Mouse (Mus musculus) lung, postnatal 0 days (tissue): ENCODE measurements around the gene Gm28230.

ENCODE experiments used
- CTCF ChIP-seq: IDR thresholded peaks from 2 replicates; pipeline ENCODE4 v1.5.1; 2016; ENCODE audit warnings: antibody characterized with exemption, mild to moderate bottlenecking
- EP300 ChIP-seq: IDR thresholded peaks from 2 replicates; pipeline ENCODE4 v1.6.1; 2016; ENCODE audit warnings: antibody characterized with exemption, mild to moderate bottlenecking, control low read depth

DNA sequence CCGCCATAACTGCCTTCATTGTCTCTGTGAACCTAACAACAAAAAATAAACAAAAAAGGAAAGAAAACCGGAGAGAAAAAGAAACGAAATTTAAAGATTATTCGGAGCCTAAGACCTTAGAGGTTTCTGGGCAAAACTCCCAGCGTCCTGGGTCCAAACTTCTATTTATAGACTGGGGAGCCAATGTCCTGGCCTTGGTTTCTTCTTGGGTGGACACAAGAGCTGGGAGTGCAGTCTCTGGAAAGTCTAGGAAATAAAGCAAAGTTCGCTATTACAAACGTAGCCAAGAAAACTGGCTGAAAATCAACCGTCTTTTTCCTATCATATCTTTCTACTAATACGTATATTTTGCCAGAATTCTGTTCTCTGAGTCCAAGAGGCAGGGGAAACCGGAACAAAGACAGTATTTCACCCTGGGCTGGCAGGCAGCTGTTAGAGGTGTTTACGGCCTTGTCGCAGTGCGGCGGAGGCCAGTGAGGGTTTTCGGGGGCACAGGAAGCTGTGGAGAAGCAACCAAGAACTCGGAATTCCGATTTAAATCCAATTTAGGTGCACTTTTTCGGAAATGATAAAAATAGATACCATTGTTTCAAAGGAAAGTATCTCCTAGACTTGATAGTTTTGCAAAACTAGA, 12.3 kb upstream of the Gm28230 start:
- TF ChIP-seq CTCF (no peak), EP300 (no peak)
